Mouse (Mus musculus): ENCODE measurements at regions not wholly inside any gene's neighbourhood (a gene's known extent, or its start where the extent isn't known, plus 50 kb on each side); places are given as distances from the start of the nearest gene placed in this dataset.

DNA sequence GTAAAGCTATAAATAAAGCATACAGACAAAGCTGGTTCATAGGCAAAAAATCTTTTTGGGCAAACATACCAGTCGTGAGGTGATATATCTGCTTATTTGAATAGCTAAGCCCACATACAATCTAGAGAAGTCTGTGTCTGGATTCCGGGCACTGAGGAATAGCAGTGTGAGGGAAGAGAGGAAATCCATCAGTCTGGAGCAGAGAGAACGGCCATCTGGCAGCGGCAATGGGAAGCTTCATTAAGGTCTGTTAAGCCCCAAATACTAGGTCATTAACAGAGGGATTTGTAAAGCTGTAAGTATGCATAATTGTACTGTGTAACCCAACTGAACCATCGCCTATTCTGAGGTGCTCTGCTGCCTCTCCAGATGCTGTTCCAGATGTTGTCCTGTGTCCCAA lies 191.6 kb upstream of the Trpc7 start:
- Histone ChIP-seq H3K9ac (ENCODE audit: insufficient read depth, low read depth) (no peak overlapping the region), H3K27ac (ENCODE audit: insufficient read depth, low read depth) (no peak overlapping the region), H3K4me1 (ENCODE audit: control insufficient read depth in 1 of 2, insufficient read depth in 2 of 2) (no peaks in the 10 kb centered on the region), H3K4me2 (ENCODE audit: insufficient read depth, low read depth, poor library complexity, severe bottlenecking) (no peak overlapping the region), H3K9me3 (replicated peaks; ENCODE audit: low read length) (peaks cover 91% of the 10 kb centered on the region), H3K27me3 (replicated peaks) (no peaks in the 10 kb centered on the region), H3K79me2 (replicated peaks; ENCODE audit: control insufficient read depth, extremely low read depth, insufficient read depth, poor library complexity, severe bottlenecking) (no peaks in the 10 kb centered on the region), H3K36me3 (replicated peaks in 1 of 2; ENCODE audit: control insufficient read depth in 1 of 2, insufficient read depth in 1 of 2, low read length in 1 of 2) (no peaks in the 10 kb centered on the region), H3K4me3 (replicated peaks in 1 of 3; ENCODE audit: low read depth in 2 of 3, low read length in 2 of 3, poor library complexity in 1 of 3) (no peak overlapping the region)
- no peak for TF ChIP-seq SIN3A (IDR thresholded peaks at IDR 0.05; ENCODE audit: low read length)
- no peak for TF ChIP-seq EP300 (IDR thresholded peaks at IDR 0.05; ENCODE audit: low read length)
- no peak for TF ChIP-seq HCFC1 (IDR thresholded peaks at IDR 0.05; ENCODE audit: low read depth, low read length)
- no peak for TF ChIP-seq ELF1 (IDR thresholded peaks at IDR 0.05; ENCODE audit: low read depth, low read length)
- no peak for TF ChIP-seq MXI1 (IDR thresholded peaks at IDR 0.05; ENCODE audit: low read depth, low read length)
- no peak for TF ChIP-seq KAT2A (IDR thresholded peaks at IDR 0.05; ENCODE audit: insufficient replicate concordance, low read length)
- TF ChIP-seq RCOR1 (conservative IDR thresholded peaks at IDR 0.05; ENCODE audit: low read depth, low read length) = no peak
- dilution Hi-C loops (cut with MboI; ENCODE audit: extremely low pct_ligation_motif_present, extremely low pct_unique_long_range_greater_than_20kb, low sequenced_read_pairs) (no loop called here), in situ Hi-C loops (cut with MboI; ENCODE audit: low pct_ligation_motif_present, low pct_unique_long_range_greater_than_20kb, low sequenced_read_pairs) (no loop called here)
- no peak for DNase-seq (ENCODE audit: extremely low read depth)

DNA sequence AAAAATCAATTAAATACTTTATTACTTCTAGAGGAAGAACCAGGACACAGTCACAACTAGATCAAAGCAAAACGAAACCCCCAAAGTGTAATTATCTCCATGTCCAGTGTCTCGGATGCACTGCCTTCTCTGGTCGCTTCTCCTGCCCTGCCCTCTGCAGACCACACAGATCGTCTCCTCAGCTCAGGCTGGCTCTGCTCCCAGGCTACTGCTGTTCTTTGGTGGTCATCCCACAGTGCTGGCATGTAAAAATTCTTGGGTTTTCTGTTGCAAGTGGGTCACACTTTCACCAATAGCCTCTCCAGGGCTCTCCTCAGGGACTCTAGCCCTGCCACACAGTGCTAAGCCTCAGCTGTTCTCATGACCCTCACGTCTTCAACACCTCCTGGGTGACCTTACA lies 188.0 kb upstream of the Trpc7 start:
- Histone ChIP-seq H3K27ac (ENCODE audit: insufficient read depth, low read depth) (no peak overlapping the region), H3K9me3 (replicated peaks; ENCODE audit: low read length) (peaks cover 83% of the 10 kb centered on the region), H3K9ac (ENCODE audit: insufficient read depth, low read depth) (no peak overlapping the region), H3K4me2 (ENCODE audit: insufficient read depth, low read depth, poor library complexity, severe bottlenecking) (no peak overlapping the region), H3K27me3 (replicated peaks) (no peaks in the 10 kb centered on the region), H3K79me2 (replicated peaks; ENCODE audit: control insufficient read depth, extremely low read depth, insufficient read depth, poor library complexity, severe bottlenecking) (no peaks in the 10 kb centered on the region), H3K4me3 (replicated peaks in 1 of 3; ENCODE audit: low read depth in 2 of 3, low read length in 2 of 3, poor library complexity in 1 of 3) (no peak overlapping the region), H3K36me3 (replicated peaks in 1 of 2; ENCODE audit: control insufficient read depth in 1 of 2, insufficient read depth in 1 of 2, low read length in 1 of 2) (no peaks in the 10 kb centered on the region), H3K4me1 (ENCODE audit: control insufficient read depth in 1 of 2, insufficient read depth in 2 of 2) (no peaks in the 10 kb centered on the region)
- in situ Hi-C loops (cut with MboI; ENCODE audit: low pct_ligation_motif_present, low pct_unique_long_range_greater_than_20kb, low sequenced_read_pairs) (no loop called here), dilution Hi-C loops (cut with MboI; ENCODE audit: extremely low pct_ligation_motif_present, extremely low pct_unique_long_range_greater_than_20kb, low sequenced_read_pairs) (no loop called here)
- TF ChIP-seq ZNF384 (IDR thresholded peaks at IDR 0.05; ENCODE audit: low read depth, low read length) (no peak), TBP (conservative IDR thresholded peaks at IDR 0.05; ENCODE audit: low read depth, low read length) (no peak), CHD1 (IDR thresholded peaks at IDR 0.05; ENCODE audit: low read depth, low read length) (no peak), POLR2A (IDR thresholded peaks at IDR 0.05; ENCODE audit: low read depth, low read length) (no peak), MYC (IDR thresholded peaks at IDR 0.05; ENCODE audit: low read depth, low read length) (no peak), CHD2 (IDR thresholded peaks at IDR 0.05; ENCODE audit: low read length) (no peak), MXI1 (IDR thresholded peaks at IDR 0.05; ENCODE audit: low read depth, low read length) (no peak), SMC3 (IDR thresholded peaks at IDR 0.05; ENCODE audit: low read depth, low read length) (no peak), IRF4 (IDR thresholded peaks at IDR 0.05; ENCODE audit: low read depth, low read length) (no peak), BHLHE40 (IDR thresholded peaks at IDR 0.05; ENCODE audit: low read depth, low read length) (no peak), MAZ (IDR thresholded peaks at IDR 0.05; ENCODE audit: low read depth, low read length) (no peak), ZC3H11A (IDR thresholded peaks at IDR 0.05; ENCODE audit: low read depth, low read length) (no peak), CTCF (conservative IDR thresholded peaks at IDR 0.05 in 1 of 2, IDR thresholded peaks at IDR 0.05 in 1 of 2; ENCODE audit: low read depth in 2 of 2, low read length in 2 of 2) (no peak), UBTF (IDR thresholded peaks at IDR 0.05; ENCODE audit: low read depth, low read length) (no peak), HCFC1 (IDR thresholded peaks at IDR 0.05; ENCODE audit: low read depth, low read length) (no peak), RCOR1 (conservative IDR thresholded peaks at IDR 0.05; ENCODE audit: low read depth, low read length) (no peak)
- no peak for DNase-seq (ENCODE audit: extremely low read depth)

All from CH12.LX (cell line).